Mouse (Mus musculus): ENCODE data around the gene Cbr2. TPM values are rescaled to one million over a fixed set of nuclear protein-coding genes. Genes with fewer than 3 reads are reported as not detected.

The Cbr2 gene
- polyA plus RNA-seq, 1 experiment from 2014 or later = 0.92 TPM

- no peaks in the 10 kb centered on the region for H3K27me3 ChIP-seq (replicated peaks; ENCODE audit: control insufficient read depth, insufficient read depth, low read length)
- ATAC-seq = peak; percentile 98
- H3K4me3 ChIP-seq (replicated peaks; ENCODE audit: low read length) = peak within 1 kb of the TSS; percentile 78
- H3K9me3 ChIP-seq (ENCODE audit: control insufficient read depth, low read length) = no peaks in the 10 kb centered on the region
- H3K9ac ChIP-seq (replicated peaks; ENCODE audit: low read depth, low read length) = peak within 1 kb of the TSS; percentile 71
- WGBS = 2% methylated on average over 53 of the region's 53 CpGs
- peak within 1 kb of the TSS; percentile 74 for H3K27ac ChIP-seq (ENCODE audit: low read length)
- peaks cover 10% of the 10 kb centered on the region for H3K36me3 ChIP-seq (ENCODE audit: control insufficient read depth, insufficient read depth)
- H3K4me2 ChIP-seq (ENCODE audit: low read length) = peak within 1 kb of the TSS; percentile 100
- H3K4me1 ChIP-seq (replicated peaks; ENCODE audit: control insufficient read depth, insufficient read depth, low read length) = peaks cover 20% of the 10 kb centered on the region
Observed at GRCm38 (mm10) chr11:120713580-120714518, 18.1 kb downstream of the Cbr2 start, which contains the start of the genes Cenpx and Lrrc45. Cenpx (minus strand) TSS chr11:120713738. Lrrc45 (plus strand) TSS chr11:120713925.

GRCm38 (mm10) chr11:120712771-120713568, 18.9 kb downstream of the Cbr2 start:
- no peaks in the 10 kb centered on the region for H3K27me3 ChIP-seq (replicated peaks; ENCODE audit: control insufficient read depth, insufficient read depth, low read length)
- H3K9ac ChIP-seq (replicated peaks; ENCODE audit: low read depth, low read length) = peak overlapping the region; percentile 70
- H3K4me1 ChIP-seq (replicated peaks; ENCODE audit: control insufficient read depth, insufficient read depth, low read length) = peaks cover 20% of the 10 kb centered on the region
- no peak; the same call in 1 of the 2 replicates for ATAC-seq
- H3K27ac ChIP-seq (ENCODE audit: low read length) = peak overlapping the region; percentile 74
- H3K4me3 ChIP-seq (replicated peaks; ENCODE audit: low read length) = peak overlapping the region; percentile 78
- peaks cover 7% of the 10 kb centered on the region for H3K36me3 ChIP-seq (ENCODE audit: control insufficient read depth, insufficient read depth)
- H3K9me3 ChIP-seq (ENCODE audit: control insufficient read depth, low read length) = no peaks in the 10 kb centered on the region
- under 1% methylated on average over 38 of the region's 38 CpGs for WGBS
- H3K4me2 ChIP-seq (ENCODE audit: low read length) = peak overlapping the region; percentile 100

- Histone ChIP-seq H3K4me1 (replicated peaks; ENCODE audit: control insufficient read depth, insufficient read depth, low read length) (peaks cover 20% of the 10 kb centered on the region), H3K4me3 (replicated peaks; ENCODE audit: low read length) (no peak overlapping the region)
Observed at GRCm38 (mm10) chr11:120711980-120712604, 19.8 kb downstream of the Cbr2 start.

GRCm38 (mm10) chr11:120710672-120711071, 21.2 kb downstream of the Cbr2 start:
- no peaks in the 10 kb centered on the region for H3K9me3 ChIP-seq (ENCODE audit: control insufficient read depth, low read length)
- H3K36me3 ChIP-seq (ENCODE audit: control insufficient read depth, insufficient read depth) = peaks cover 7% of the 10 kb centered on the region
- no peaks in the 10 kb centered on the region for H3K27me3 ChIP-seq (replicated peaks; ENCODE audit: control insufficient read depth, insufficient read depth, low read length)
- no peak overlapping the region for H3K27ac ChIP-seq (ENCODE audit: low read length)
- H3K9ac ChIP-seq (replicated peaks; ENCODE audit: low read depth, low read length) = no peak overlapping the region
- no peak for ATAC-seq
- WGBS = 91% methylated on average over 5 of the region's 5 CpGs
- peaks cover 25% of the 10 kb centered on the region for H3K4me1 ChIP-seq (replicated peaks; ENCODE audit: control insufficient read depth, insufficient read depth, low read length)
- no peak overlapping the region for H3K4me3 ChIP-seq (replicated peaks; ENCODE audit: low read length)
- H3K4me2 ChIP-seq (ENCODE audit: low read length) = no peak overlapping the region

More at GRCm38 (mm10) chr11:120711980-120712604, 19.8 kb downstream of the Cbr2 start:
- WGBS = 68% methylated on average over 8 of the region's 8 CpGs
- no peak overlapping the region for H3K27ac ChIP-seq (ENCODE audit: low read length)
- no peak for ATAC-seq
- H3K4me2 ChIP-seq (ENCODE audit: low read length) = peak overlapping the region; percentile 100
- H3K27me3 ChIP-seq (replicated peaks; ENCODE audit: control insufficient read depth, insufficient read depth, low read length) = no peaks in the 10 kb centered on the region
- no peaks in the 10 kb centered on the region for H3K9me3 ChIP-seq (ENCODE audit: control insufficient read depth, low read length)
- no peak overlapping the region for H3K9ac ChIP-seq (replicated peaks; ENCODE audit: low read depth, low read length)
- peaks cover 7% of the 10 kb centered on the region for H3K36me3 ChIP-seq (ENCODE audit: control insufficient read depth, insufficient read depth)

GRCm38 (mm10) chr11:120709551-120709950, 22.4 kb downstream of the Cbr2 start:
- Histone ChIP-seq H3K27ac (ENCODE audit: low read length) (no peak overlapping the region), H3K27me3 (replicated peaks; ENCODE audit: control insufficient read depth, insufficient read depth, low read length) (no peaks in the 10 kb centered on the region), H3K36me3 (ENCODE audit: control insufficient read depth, insufficient read depth) (peaks cover 7% of the 10 kb centered on the region), H3K9ac (replicated peaks; ENCODE audit: low read depth, low read length) (no peak overlapping the region), H3K4me2 (ENCODE audit: low read length) (no peak overlapping the region), H3K9me3 (ENCODE audit: control insufficient read depth, low read length) (no peaks in the 10 kb centered on the region), H3K4me1 (replicated peaks; ENCODE audit: control insufficient read depth, insufficient read depth, low read length) (peaks cover 23% of the 10 kb centered on the region), H3K4me3 (replicated peaks; ENCODE audit: low read length) (no peak overlapping the region)
- 77% methylated on average over 2 of the region's 2 CpGs for WGBS
- ATAC-seq = no peak

- Histone ChIP-seq H3K9me3 (ENCODE audit: control insufficient read depth, low read length) (no peaks in the 10 kb centered on the region), H3K4me3 (replicated peaks; ENCODE audit: low read length) (no peak overlapping the region), H3K27me3 (replicated peaks; ENCODE audit: control insufficient read depth, insufficient read depth, low read length) (no peaks in the 10 kb centered on the region), H3K4me2 (ENCODE audit: low read length) (no peak overlapping the region), H3K27ac (ENCODE audit: low read length) (no peak overlapping the region), H3K4me1 (replicated peaks; ENCODE audit: control insufficient read depth, insufficient read depth, low read length) (peaks cover 21% of the 10 kb centered on the region), H3K9ac (replicated peaks; ENCODE audit: low read depth, low read length) (no peak overlapping the region), H3K36me3 (ENCODE audit: control insufficient read depth, insufficient read depth) (peaks cover 7% of the 10 kb centered on the region)
- ATAC-seq = no peak
- 49% methylated on average over 5 of the region's 5 CpGs for WGBS
Observed at GRCm38 (mm10) chr11:120707969-120708368, 23.9 kb downstream of the Cbr2 start.

GRCm38 (mm10) chr11:120707225-120707624, 24.7 kb downstream of the Cbr2 start:
- peaks cover 7% of the 10 kb centered on the region for H3K36me3 ChIP-seq (ENCODE audit: control insufficient read depth, insufficient read depth)
- WGBS = 5% methylated on average over 11 of the region's 12 CpGs
- H3K4me3 ChIP-seq (replicated peaks; ENCODE audit: low read length) = no peak overlapping the region
- H3K9ac ChIP-seq (replicated peaks; ENCODE audit: low read depth, low read length) = no peak overlapping the region
- no peak overlapping the region for H3K27ac ChIP-seq (ENCODE audit: low read length)
- H3K9me3 ChIP-seq (ENCODE audit: control insufficient read depth, low read length) = no peaks in the 10 kb centered on the region
- H3K4me2 ChIP-seq (ENCODE audit: low read length) = no peak overlapping the region
- ATAC-seq = no peak
- no peaks in the 10 kb centered on the region for H3K27me3 ChIP-seq (replicated peaks; ENCODE audit: control insufficient read depth, insufficient read depth, low read length)
- peaks cover 14% of the 10 kb centered on the region for H3K4me1 ChIP-seq (replicated peaks; ENCODE audit: control insufficient read depth, insufficient read depth, low read length)

- ATAC-seq = no peak
- Histone ChIP-seq H3K9me3 (ENCODE audit: control insufficient read depth, low read length) (no peaks in the 10 kb centered on the region), H3K27me3 (replicated peaks; ENCODE audit: control insufficient read depth, insufficient read depth, low read length) (no peaks in the 10 kb centered on the region), H3K4me3 (replicated peaks; ENCODE audit: low read length) (no peak overlapping the region), H3K27ac (ENCODE audit: low read length) (no peak overlapping the region), H3K4me2 (ENCODE audit: low read length) (no peak overlapping the region), H3K4me1 (replicated peaks; ENCODE audit: control insufficient read depth, insufficient read depth, low read length) (peaks cover 13% of the 10 kb centered on the region), H3K36me3 (ENCODE audit: control insufficient read depth, insufficient read depth) (peaks cover 8% of the 10 kb centered on the region), H3K9ac (replicated peaks; ENCODE audit: low read depth, low read length) (no peak overlapping the region)
- WGBS = 73% methylated on average over 5 of the region's 5 CpGs
Observed at GRCm38 (mm10) chr11:120706120-120706519, 25.8 kb downstream of the Cbr2 start.

Measured in forebrain, embryonic 16.5 days (tissue).